Mouse (Mus musculus) MEL (cell line): ENCODE measurements around the gene Tia1. TPM values are rescaled to one million over a fixed set of nuclear protein-coding genes. Genes with fewer than 3 reads are reported as not detected.

ENCODE experiments used
- DNase-seq: peaks from one replicate; pipeline ENCODE4 v3.0.0; 2011; ENCODE audit warnings: low read depth, low spot score
- H3K27ac ChIP-seq: 2 replicates; pipeline ENCODE4 v1.5.1; 2012; ENCODE audit warnings: low read depth, mild to moderate bottlenecking, control low read depth, low read length, moderate library complexity; ENCODE audit not compliant: control insufficient read depth
- H3K27me3 ChIP-seq, 2 experiments: fragments of 150-350 bp in 1 of 2; sonication (generic) in 1 of 2; 2 replicates each; pipeline ENCODE4 v1.6.1; 2012; ENCODE audit warnings: low read length in 2 of 2, mild to moderate bottlenecking in 2 of 2, improper control_type of control experiment in 1 of 2, moderate library complexity in 1 of 2; ENCODE audit not compliant: insufficient read depth in 2 of 2, control insufficient read depth in 1 of 2
- H3K36me3 ChIP-seq, 2 experiments: 2 replicates each; pipeline ENCODE4 v1.6.1; 2012 to 2014; ENCODE audit warnings: low read length in 2 of 2, improper control_type of control experiment in 1 of 2, inconsistent platforms in 1 of 2, mild to moderate bottlenecking in 1 of 2; ENCODE audit not compliant: insufficient read depth in 2 of 2, control insufficient read depth in 1 of 2
- H3K4me1 ChIP-seq, 2 experiments: fragments of 150-350 bp in 1 of 2; sonication (generic) in 1 of 2; 2 replicates each; pipeline ENCODE4 v1.6.1; 2012; ENCODE audit warnings: low read length in 2 of 2, improper control_type of control experiment in 1 of 2, mild to moderate bottlenecking in 1 of 2; ENCODE audit not compliant: insufficient read depth in 2 of 2, control insufficient read depth in 1 of 2
- H3K4me3 ChIP-seq, 2 experiments: fragments of 150-350 bp in 1 of 2; sonication (generic) in 1 of 2; 2 replicates each; pipeline ENCODE4 v1.5.1; 2012; ENCODE audit warnings: low read depth in 2 of 2, low read length in 2 of 2, mild to moderate bottlenecking in 2 of 2, moderate library complexity in 2 of 2, control low read depth in 1 of 2, improper control_type of control experiment in 1 of 2; ENCODE audit not compliant: control insufficient read depth in 1 of 2, insufficient read depth in 1 of 2
- H3K79me2 ChIP-seq: 2 replicates; pipeline ENCODE4 v1.6.1; 2012; ENCODE audit warnings: mild to moderate bottlenecking, low read length, moderate library complexity; ENCODE audit not compliant: control insufficient read depth, poor library complexity, insufficient read depth
- H3K9ac ChIP-seq: 2 replicates; pipeline ENCODE4 v1.6.1; 2012; ENCODE audit warnings: low read depth, mild to moderate bottlenecking, control low read depth, low read length, moderate library complexity; ENCODE audit not compliant: control insufficient read depth, poor library complexity, severe bottlenecking
- H3K9me3 ChIP-seq: fragments of 150-350 bp; sonication (generic); replicated peaks from 2 replicates; pipeline ENCODE4 v1.6.1; 2012; ENCODE audit warnings: mild to moderate bottlenecking, low read length, improper control_type of control experiment, moderate library complexity; ENCODE audit not compliant: insufficient read depth
- BHLHE40 ChIP-seq: IDR thresholded peaks from 2 replicates; pipeline ENCODE4 v1.6.1; 2012; ENCODE audit warnings: low read depth, mild to moderate bottlenecking, inconsistent platforms, low read length, improper control_type of control experiment, borderline replicate concordance
- CHD1 ChIP-seq: IDR thresholded peaks from 2 replicates; pipeline ENCODE4 v1.6.1; 2012; ENCODE audit warnings: low read depth, mild to moderate bottlenecking, inconsistent platforms, low read length, improper control_type of control experiment
- CHD2 ChIP-seq: IDR thresholded peaks from 2 replicates; pipeline ENCODE4 v1.6.1; 2011; ENCODE audit warnings: low read length, improper control_type of control experiment
- E2F4 ChIP-seq: IDR thresholded peaks from 2 replicates; pipeline ENCODE4 v1.6.1; 2011; ENCODE audit warnings: low read depth, low read length, improper control_type of control experiment, borderline replicate concordance
- ELF1 ChIP-seq: IDR thresholded peaks from 2 replicates; pipeline ENCODE4 v1.6.1; 2014; ENCODE audit warnings: low read depth, mild to moderate bottlenecking, inconsistent platforms, low read length, improper control_type of control experiment, moderate library complexity
- EP300 ChIP-seq, 2 experiments: IDR thresholded peaks; 2 replicates each; pipeline ENCODE4 v1.6.1; 2011; ENCODE audit warnings: improper control_type of control experiment in 2 of 2, low read length in 2 of 2, low read depth in 1 of 2, mild to moderate bottlenecking in 1 of 2
- ETS1 ChIP-seq: IDR thresholded peaks from 2 replicates; pipeline ENCODE4 v1.6.1; 2012; ENCODE audit warnings: low read depth, mild to moderate bottlenecking, inconsistent platforms, low read length, improper control_type of control experiment, moderate library complexity
- HCFC1 ChIP-seq: IDR thresholded peaks from 2 replicates; pipeline ENCODE4 v1.6.1; 2012; ENCODE audit warnings: low read depth, mild to moderate bottlenecking, inconsistent platforms, low read length, improper control_type of control experiment, moderate library complexity
- KAT2A ChIP-seq: conservative IDR thresholded peaks from 2 replicates; pipeline ENCODE4 v1.6.1; 2012; ENCODE audit warnings: low read depth, low read length, improper control_type of control experiment, inconsistent platforms
- MAFK ChIP-seq: IDR thresholded peaks from 2 replicates; pipeline ENCODE4 v1.6.1; 2011; ENCODE audit warnings: low read depth, mild to moderate bottlenecking, low read length, improper control_type of control experiment, borderline replicate concordance
- MAX ChIP-seq: IDR thresholded peaks from 2 replicates; pipeline ENCODE4 v1.6.1; 2011; ENCODE audit warnings: low read length, improper control_type of control experiment
- MAZ ChIP-seq: IDR thresholded peaks from 2 replicates; pipeline ENCODE4 v1.6.1; 2012; ENCODE audit warnings: low read depth, mild to moderate bottlenecking, inconsistent platforms, low read length, improper control_type of control experiment
- MEF2A ChIP-seq: IDR thresholded peaks from 2 replicates; pipeline ENCODE4 v1.6.1; 2014; ENCODE audit warnings: low read depth, mild to moderate bottlenecking, inconsistent platforms, low read length, improper control_type of control experiment; ENCODE audit not compliant: poor library complexity, insufficient replicate concordance, severe bottlenecking; ENCODE audit errors: extremely low read depth
- MXI1 ChIP-seq: IDR thresholded peaks from 2 replicates; pipeline ENCODE4 v1.6.1; 2011; ENCODE audit warnings: mild to moderate bottlenecking, low read depth, low read length, improper control_type of control experiment
- MYB ChIP-seq: IDR thresholded peaks from 2 replicates; pipeline ENCODE4 v1.6.1; 2011; ENCODE audit warnings: mild to moderate bottlenecking, low read depth, low read length, improper control_type of control experiment
- MYC ChIP-seq: IDR thresholded peaks from 2 replicates; pipeline ENCODE4 v1.6.1; 2011; ENCODE audit warnings: low read depth, mild to moderate bottlenecking, low read length, improper control_type of control experiment, moderate library complexity
- NRF1 ChIP-seq: IDR thresholded peaks from 2 replicates; pipeline ENCODE4 v1.6.1; 2014; ENCODE audit warnings: low read depth, mild to moderate bottlenecking, inconsistent platforms, low read length, improper control_type of control experiment, moderate library complexity; ENCODE audit not compliant: poor library complexity, insufficient read depth, severe bottlenecking
- POLR2A ChIP-seq, 2 experiments: IDR thresholded peaks; 2 replicates each; pipeline ENCODE4 v1.6.1; 2011 to 2012; ENCODE audit warnings: low read length in 2 of 2, mild to moderate bottlenecking in 2 of 2, control low read depth in 1 of 2, improper control_type of control experiment in 1 of 2, low read depth in 1 of 2, moderate library complexity in 1 of 2; ENCODE audit not compliant: control insufficient read depth in 1 of 2, insufficient read depth in 1 of 2, poor library complexity in 1 of 2
- POLR2AphosphoS2 ChIP-seq: IDR thresholded peaks from 2 replicates; pipeline ENCODE4 v1.6.1; 2011; ENCODE audit warnings: low read length, improper control_type of control experiment
- POLR2AphosphoS5 ChIP-seq: IDR thresholded peaks from 2 replicates; pipeline ENCODE4 v1.6.1; 2012; ENCODE audit warnings: low read depth, borderline replicate concordance, mild to moderate bottlenecking, inconsistent platforms, low read length, moderate library complexity, mixed read lengths
- RAD21 ChIP-seq: IDR thresholded peaks from 2 replicates; pipeline ENCODE4 v1.6.1; 2011; ENCODE audit warnings: mild to moderate bottlenecking, low read depth, low read length, improper control_type of control experiment
- RCOR1 ChIP-seq: IDR thresholded peaks from 2 replicates; pipeline ENCODE4 v1.6.1; 2012; ENCODE audit warnings: low read depth, mild to moderate bottlenecking, inconsistent platforms, low read length, improper control_type of control experiment
- SIN3A ChIP-seq: IDR thresholded peaks from 2 replicates; pipeline ENCODE4 v1.6.1; 2012; ENCODE audit warnings: low read length, improper control_type of control experiment, inconsistent platforms
- SMC3 ChIP-seq: IDR thresholded peaks from 2 replicates; pipeline ENCODE4 v1.6.1; 2011; ENCODE audit warnings: low read depth, low read length, improper control_type of control experiment
- TAL1 ChIP-seq: IDR thresholded peaks from 2 replicates; pipeline ENCODE4 v1.6.1; 2012; ENCODE audit warnings: mild to moderate bottlenecking, inconsistent platforms, low read length, moderate library complexity, mixed read lengths
- UBTF ChIP-seq: IDR thresholded peaks from 2 replicates; pipeline ENCODE4 v1.6.1; 2012; ENCODE audit warnings: low read depth, mild to moderate bottlenecking, inconsistent platforms, low read length, improper control_type of control experiment, moderate library complexity, borderline replicate concordance; ENCODE audit not compliant: insufficient read depth
- USF1 ChIP-seq: IDR thresholded peaks from 2 replicates; pipeline ENCODE4 v1.6.1; 2014; ENCODE audit warnings: low read depth, mild to moderate bottlenecking, inconsistent platforms, low read length, improper control_type of control experiment, moderate library complexity
- ZC3H11A ChIP-seq: IDR thresholded peaks from 2 replicates; pipeline ENCODE4 v1.6.1; 2012; ENCODE audit warnings: low read depth, mild to moderate bottlenecking, inconsistent platforms, low read length, improper control_type of control experiment
- ZMIZ1 ChIP-seq: IDR thresholded peaks from 2 replicates; pipeline ENCODE4 v1.6.1; 2012; ENCODE audit warnings: low read depth, mild to moderate bottlenecking, inconsistent platforms, low read length, improper control_type of control experiment, moderate library complexity
- ZNF384 ChIP-seq: IDR thresholded peaks from 2 replicates; pipeline ENCODE4 v1.6.1; 2012; ENCODE audit warnings: low read depth, mild to moderate bottlenecking, inconsistent platforms, low read length, improper control_type of control experiment
- polyA plus RNA-seq, 2 experiments: library from polyadenylated mRNA; stranded (reverse) in 1 of 2; unstranded in 1 of 2; fragments of >175 nt in 1 of 2; fragments of >200 nt in 1 of 2; gene quantifications; 2 replicates each; pipeline versions ENCODE4 v1.2.1 to v1.2.4; 2012; ENCODE audit warnings: low replicate concordance in 2 of 2, low read depth in 1 of 2; ENCODE audit not compliant: insufficient read length in 2 of 2, insufficient read depth in 1 of 2, missing spikeins in 1 of 2
- total RNA-seq: library from RNA; depleted of rRNA; stranded (reverse); fragments of 300-350 nt; gene quantifications from 2 replicates; pipeline ENCODE4 v1.2.3, GENCODE M21; 2012

Gene Tia1
- total and polyA plus RNA-seq, 3 experiments, result 21.5 to 25.3 TPM; not detected in 1

GRCm38 (mm10) chr6:86474072-86474471, 70.1 kb downstream of the Tia1 start:
- H3K27ac ChIP-seq, result peak overlapping the region; percentile 37
- TF ChIP-seq MXI1 (no peak), POLR2AphosphoS5 (no peak), MAZ (no peak)
- no peaks in the 10 kb centered on the region for H3K27me3 ChIP-seq
- DNase-seq, result peak; percentile 30
- no peaks in the 10 kb centered on the region for H3K9me3 ChIP-seq
- peaks cover 6% of the 10 kb centered on the region; the same call in 1 of the 2 replicates for H3K79me2 ChIP-seq
- H3K4me3 ChIP-seq, result no peak overlapping the region; a peak in 1 of 4 replicates
- H3K36me3 ChIP-seq, result peaks cover 0 to 28% of the 10 kb centered on the region in 2 experiments; a peak in 3 of 4 replicates
- peaks cover 13 to 36% of the 10 kb centered on the region in 2 experiments for H3K4me1 ChIP-seq
- no peak overlapping the region; the same call in 1 of the 2 replicates for H3K9ac ChIP-seq

- Histone ChIP-seq H3K9ac (no peak overlapping the region), H3K27me3 (no peaks in the 10 kb centered on the region), H3K79me2 (peaks cover 6% of the 10 kb centered on the region; the same call in 1 of the 2 replicates), H3K9me3 (no peaks in the 10 kb centered on the region), H3K36me3 (peaks cover 0 to 28% of the 10 kb centered on the region in 2 experiments; a peak in 3 of 4 replicates), H3K4me3 (no peak overlapping the region; a peak in 1 of 4 replicates), H3K4me1 (peaks cover 13 to 36% of the 10 kb centered on the region in 2 experiments), H3K27ac (peak overlapping the region; percentile 37)
- peak; percentile 54 for DNase-seq
- TF ChIP-seq MXI1 (no peak), MAFK (peak; percentile 95), MYB (no peak), USF1 (no peak), KAT2A (no peak), MYC (no peak), POLR2AphosphoS2 (no peak), CHD1 (no peak), EP300 (IDR thresholded peaks at IDR 0.05; ENCODE audit: low read depth in 1 of 2, low read length in 2 of 2) (peak in 1 of 2 experiments; percentile 39; a peak in 1 of 4 replicates), MAX (no peak), TAL1 (no peak), MEF2A (no peak), MAZ (no peak), CHD2 (no peak), POLR2AphosphoS5 (no peak), UBTF (no peak), ZMIZ1 (no peak), ELF1 (peak; percentile 46; the same call in 1 of the 2 replicates), RCOR1 (0 out of 2 replicates have a peak, but pooled peaks have one; percentile 45), SMC3 (no peak), HCFC1 (no peak), POLR2A (IDR thresholded peaks at IDR 0.05; ENCODE audit: control insufficient read depth in 1 of 2, insufficient read depth in 1 of 2, low read depth in 1 of 2, low read length in 2 of 2, poor library complexity in 1 of 2) (no peak), E2F4 (no peak), RAD21 (no peak), BHLHE40 (no peak), SIN3A (0 out of 2 replicates have a peak, but pooled peaks have one; percentile 30), ZNF384 (peak; percentile 70), NRF1 (no peak), ETS1 (peak; percentile 45; the same call in 1 of the 2 replicates), ZC3H11A (no peak)
Measured at GRCm38 (mm10) chr6:86474646-86475181, 70.7 kb downstream of the Tia1 start.
